Mouse (Mus musculus): ENCODE measurements around the gene Ccdc40.

DNA sequence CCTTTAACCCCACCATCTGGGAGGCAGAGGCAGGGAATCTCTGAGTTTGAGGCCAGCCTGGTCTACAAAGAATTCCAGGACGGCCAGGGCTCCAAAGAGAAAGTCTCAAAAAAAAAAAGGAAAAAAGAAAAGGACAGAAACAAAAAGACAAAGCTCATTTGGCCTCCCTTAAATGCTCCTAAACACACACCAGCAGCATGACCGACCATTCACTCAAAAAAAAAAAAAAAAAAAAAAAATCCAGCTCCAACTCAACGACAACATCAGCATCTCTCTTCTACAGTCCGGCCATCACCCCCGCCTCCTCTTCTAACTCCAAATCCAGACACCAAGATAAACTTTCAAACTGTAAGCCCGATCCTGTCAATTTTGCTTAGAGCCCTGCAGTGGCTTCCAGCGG lies 70.5 kb downstream of the Ccdc40 start:
- no peak for TF ChIP-seq POLR2A (IDR thresholded peaks at IDR 0.05; ENCODE audit: low read depth, low read length)
- TF ChIP-seq CTCF (IDR thresholded peaks at IDR 0.05; ENCODE audit: extremely low read depth, insufficient read length, insufficient replicate concordance, low read depth, low read length): no peak
